ENCODE assay signal across 11 mouse cellular contexts in the genomic region with DNA sequence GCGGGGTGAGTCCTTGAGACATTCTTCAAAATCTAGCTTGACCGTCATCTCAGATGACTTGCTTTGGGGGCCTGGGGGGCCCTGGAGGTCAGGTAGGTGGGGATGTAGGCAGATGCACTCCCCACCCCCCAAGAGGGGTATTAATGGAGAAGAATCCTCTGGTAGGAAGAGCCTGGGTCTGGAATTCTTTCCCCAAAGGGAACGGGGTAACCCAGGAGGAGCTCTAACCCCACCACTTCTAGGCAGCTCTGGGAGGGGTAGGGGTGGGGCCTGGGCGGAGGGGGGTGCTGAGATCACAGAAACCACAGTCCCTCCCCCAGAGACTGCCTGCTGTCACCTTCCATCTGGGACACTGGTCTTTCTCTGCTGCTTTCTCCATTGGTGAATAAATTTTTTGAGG. TPM values are rescaled to one million over a fixed set of nuclear protein-coding genes. Genes with fewer than 3 reads are reported as not detected.
DNase-seq lines count a peak whose midpoint lies in the region; ATAC-seq lines count a peak whose summit lies in the region.
"Had no signal": no experiment of that assay in that cellular context is flagged by ENCODE, and none has a peak within 500 bp of the region (broad histone marks: within the 10 kb centered on the region; RNA-seq: fewer than 3 reads in every experiment).

TSS of gene Acap1 (minus strand) at position 249 of the 400 bp plus-strand sequence.

- H3K4me1 ChIP-seq in forebrain, embryonic 10.5 days: peaks cover 35% of the 10 kb centered on the region
- H3K4me1 ChIP-seq in forebrain, embryonic 15.5 days: peaks cover 20% of the 10 kb centered on the region

- no peak within 1 kb of the TSS for H3K4me3 ChIP-seq in forebrain, embryonic 10.5 days
- no peak within 1 kb of the TSS for H3K4me3 ChIP-seq in forebrain, embryonic 15.5 days

- WGBS in forebrain, embryonic 10.5 days: 85% methylated on average over 4 of the region's 4 CpGs
- WGBS in forebrain, embryonic 15.5 days: 88% methylated on average over 4 of the region's 4 CpGs
- WGBS in large intestine, adult 2 months: 69% methylated on average over 4 of the region's 4 CpGs

- no peaks in the 10 kb centered on the region for H3K9me3 ChIP-seq in forebrain, embryonic 10.5 days
- no peaks in the 10 kb centered on the region for H3K9me3 ChIP-seq in forebrain, embryonic 15.5 days

- no peak for ATAC-seq in forebrain, embryonic 15.5 days (replicated peaks)
- ATAC-seq in CD4-positive, CD25-positive, alpha-beta regulatory T cell, adult 4 months: peak; percentile 52
- ATAC-seq in neutrophil, adult 5-6 weeks (ENCODE audit: extremely low read depth, insufficient number of reproducible peaks, low FRiP score, poor library complexity, severe bottlenecking): peak; percentile 51
- ATAC-seq in frontal cortex, adult (ENCODE audit: low TSS enrichment): no peak

- H3K27me3 ChIP-seq in forebrain, embryonic 10.5 days (ENCODE audit: poor library complexity, severe bottlenecking): peaks cover 8% of the 10 kb centered on the region; the same call in 1 of the 2 replicates
- H3K27me3 ChIP-seq in forebrain, embryonic 15.5 days: no peaks in the 10 kb centered on the region

- peaks cover 3% of the 10 kb centered on the region for H3K36me3 ChIP-seq in forebrain, embryonic 10.5 days (replicated peaks)
- H3K36me3 ChIP-seq in forebrain, embryonic 15.5 days: no peaks in the 10 kb centered on the region

- H3K4me2 ChIP-seq in forebrain, embryonic 15.5 days (replicated peaks): no peak within 1 kb of the TSS

- intact Hi-C loops in left cerebral cortex, postnatal 14 days (cut with DNase I): no loop called here

- no peak for DNase-seq in forebrain, embryonic 10.5 days (ENCODE audit: extremely low spot score, low spot score)
- DNase-seq in large intestine, adult 2 months (ENCODE audit: low read depth, low spot score): no peak
- DNase-seq in left cerebral cortex, postnatal 14 days (ENCODE audit: low spot score in 2 of 2): no peak
- no peak for DNase-seq in urinary bladder, adult 2 months (ENCODE audit: low spot score)
- DNase-seq: cerebellum, adult 11-12 months; kidney, postnatal 25 days; right cerebral cortex, postnatal 4 days had no signal

- H3K27ac ChIP-seq in forebrain, embryonic 10.5 days: 0 out of 2 replicates have a peak within 1 kb of the TSS, but pooled peaks have one; percentile 26
- H3K27ac ChIP-seq in forebrain, embryonic 15.5 days (replicated peaks): no peak within 1 kb of the TSS

- no peak within 1 kb of the TSS for H3K9ac ChIP-seq in forebrain, embryonic 15.5 days (replicated peaks)

RNA-seq across cellular contexts. Expression of gene Acap1, which starts in this region (rescaled TPM):
- polyA plus RNA-seq in forebrain, embryonic 10.5 days (2016; fragmentation: Nextera tagmentation; extraction: Ambion mirVana): 0.84 and 1.3 TPM in 2 replicates
- polyA plus RNA-seq in forebrain, embryonic 15.5 days (2015; fragmentation: Nextera tagmentation; extraction: Ambion mirVana): 0.48 and 0.51 TPM in 2 replicates
- polyA plus RNA-seq in CD4-positive, CD25-positive, alpha-beta regulatory T cell, adult 4 months (2017; shearing (Covaris generic)): 100 to 1,000 TPM; 256 to 383 TPM
- polyA plus RNA-seq in large intestine, adult 2 months (2012; rRNA removed): 16.1 and 16.4 TPM in 2 replicates
- 245 and 247 TPM in 2 replicates for total RNA-seq in neutrophil, adult 5-6 weeks (2017)
- total RNA-seq in left cerebral cortex, postnatal 14 days (2021): not detected
- 2.0 and 2.5 TPM in 2 replicates for polyA plus RNA-seq in urinary bladder, adult 2 months (2012; rRNA removed)

Comparison
In these comparisons a context has a peak if more than half of its experiments do, and no peak if none do; other contexts are left out.
1. RNA of gene Acap1 (total RNA-seq): 245 to 247 TPM in neutrophil, adult 5-6 weeks; not detected in left cerebral cortex, postnatal 14 days; every median in the first group is over 100 times any median in the second.
2. RNA of gene Acap1 (polyA plus RNA-seq): 256 to 383 TPM in CD4-positive, CD25-positive, alpha-beta regulatory T cell, adult 4 months; 16.1 to 16.4 TPM in large intestine, adult 2 months, 2.0 to 2.5 TPM in urinary bladder, adult 2 months, 0.84 to 1.3 TPM in forebrain, embryonic 10.5 days and 0.48 to 0.51 TPM in forebrain, embryonic 15.5 days; every median in the first group is over 10 times any median in the second.
3. ATAC-seq: peak in CD4-positive, CD25-positive, alpha-beta regulatory T cell, adult 4 months (single experiment) and neutrophil, adult 5-6 weeks (single experiment); none in forebrain, embryonic 15.5 days (single experiment) and frontal cortex, adult (single experiment).